Mouse (Mus musculus) lung, postnatal 14 days (tissue): Measurements from ENCODE around the gene Nploc4.
"Not testable (repeated sequence)": the region's sequence is repeated elsewhere in the genome, so short reads cannot be mapped to it uniquely, and the experiment has no call there.

Experiments
- DNase-seq: peaks from one replicate; pipeline ENCODE4 v3.0.0; 2021

Nploc4 gene

GRCm38 (mm10) chr11:120442344-120442743, 4.8 kb upstream of the Nploc4 start, which contains the start of gene Tspan10:
Gene Tspan10, plus strand, starts transcription at chr11:120442644.
- no peak for DNase-seq

- DNase-seq = no peak
Measured at GRCm38 (mm10) chr11:120437857-120438385, 413 bp upstream of the Nploc4 start.

DNA sequence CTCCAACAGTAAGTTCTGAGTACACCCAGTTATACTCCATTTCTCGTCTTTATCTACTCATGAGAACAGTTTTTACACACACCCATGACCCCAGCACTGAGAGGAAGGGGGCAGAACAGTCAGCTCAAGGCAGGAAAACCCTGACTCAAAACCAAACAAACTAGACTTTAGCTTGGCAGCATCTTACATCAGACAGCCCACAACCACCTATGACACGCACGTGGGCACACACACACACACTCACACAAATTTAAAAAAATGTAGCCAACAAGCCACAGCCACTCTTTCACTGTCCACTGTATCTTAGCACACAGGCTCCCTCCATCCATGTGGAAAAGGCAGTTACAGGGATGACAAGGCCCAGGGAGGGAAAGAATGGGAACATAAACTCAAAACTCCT, 10.8 kb downstream of the Nploc4 start:
- DNase-seq = no peak

DNA sequence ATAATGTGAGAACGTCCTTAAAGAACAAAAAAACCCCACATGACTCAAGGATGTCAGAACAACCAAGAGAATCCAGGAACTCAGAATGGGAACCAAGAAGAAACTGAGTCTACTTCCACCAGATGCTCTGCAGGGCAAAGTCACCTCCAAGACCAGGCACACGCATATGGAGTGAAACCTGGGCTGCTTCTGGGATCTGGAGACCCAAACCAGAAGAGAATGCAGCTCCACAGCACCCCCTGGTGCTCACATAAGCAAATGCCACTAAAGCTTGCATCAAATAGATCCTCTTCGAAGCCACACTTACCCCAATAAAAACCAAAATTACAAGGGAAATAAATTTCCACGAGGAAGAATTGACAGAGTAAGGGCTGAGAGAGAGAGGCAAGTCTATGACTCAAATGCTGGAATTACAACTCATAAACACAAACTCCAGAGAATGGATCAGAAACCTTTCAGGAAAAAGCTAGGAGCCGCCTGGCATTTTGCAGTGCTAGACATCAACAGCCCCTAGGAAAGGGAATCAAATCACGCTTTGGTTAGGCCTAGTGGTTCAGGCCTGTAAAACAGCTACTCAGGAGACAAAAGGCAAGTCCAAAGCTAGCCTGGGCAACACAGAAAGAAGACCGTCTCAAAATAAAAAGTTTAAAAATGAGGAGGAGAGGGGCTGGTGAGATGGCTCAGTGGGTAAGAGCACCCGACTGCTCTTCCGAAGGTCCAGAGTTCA, 13.8 kb downstream of the Nploc4 start:
- DNase-seq = peak; percentile 64

GRCm38 (mm10) chr11:120422651-120423568, 14.6 kb downstream of the Nploc4 start:
- no peak for DNase-seq

GRCm38 (mm10) chr11:120418592-120418991, 18.9 kb downstream of the Nploc4 start:
- DNase-seq = no peak

GRCm38 (mm10) chr11:120417852-120418251, 19.7 kb downstream of the Nploc4 start:
- DNase-seq = no peak

- not testable (repeated sequence) for DNase-seq
Measured at GRCm38 (mm10) chr11:120413621-120414020, 23.9 kb downstream of the Nploc4 start.

GRCm38 (mm10) chr11:120406445-120406844, 31.1 kb downstream of the Nploc4 start:
- DNase-seq = no peak

GRCm38 (mm10) chr11:120405867-120406266, 31.6 kb downstream of the Nploc4 start:
- DNase-seq = no peak

DNA sequence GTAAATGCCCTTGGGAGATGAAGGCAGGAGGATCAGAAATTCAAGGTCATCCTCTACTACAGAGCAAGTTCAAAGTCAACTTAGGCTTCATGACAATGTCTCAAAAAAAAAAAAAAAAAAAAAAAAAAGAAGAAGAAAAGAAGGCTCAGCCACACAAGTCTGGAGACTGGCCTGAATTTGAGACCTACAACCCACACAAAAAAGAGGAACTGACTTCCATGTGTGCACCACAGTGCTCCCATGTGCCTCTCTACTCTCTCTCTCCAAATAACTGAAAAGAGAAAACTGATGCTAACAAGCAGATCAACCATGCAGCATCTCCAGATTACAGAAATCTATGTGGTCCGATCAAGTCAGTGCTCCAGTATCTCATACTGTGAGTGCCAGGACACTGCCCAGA, 32.7 kb downstream of the Nploc4 start:
- no peak for DNase-seq

- DNase-seq = no peak
Measured at GRCm38 (mm10) chr11:120399319-120399718, 38.2 kb downstream of the Nploc4 start.

GRCm38 (mm10) chr11:120397602-120398001, 39.9 kb downstream of the Nploc4 start:
- no peak for DNase-seq

- no peak for DNase-seq
Measured at GRCm38 (mm10) chr11:120395661-120396060, 41.8 kb downstream of the Nploc4 start.

GRCm38 (mm10) chr11:120388580-120388979, 48.9 kb downstream of the Nploc4 start:
- no peak for DNase-seq

DNA sequence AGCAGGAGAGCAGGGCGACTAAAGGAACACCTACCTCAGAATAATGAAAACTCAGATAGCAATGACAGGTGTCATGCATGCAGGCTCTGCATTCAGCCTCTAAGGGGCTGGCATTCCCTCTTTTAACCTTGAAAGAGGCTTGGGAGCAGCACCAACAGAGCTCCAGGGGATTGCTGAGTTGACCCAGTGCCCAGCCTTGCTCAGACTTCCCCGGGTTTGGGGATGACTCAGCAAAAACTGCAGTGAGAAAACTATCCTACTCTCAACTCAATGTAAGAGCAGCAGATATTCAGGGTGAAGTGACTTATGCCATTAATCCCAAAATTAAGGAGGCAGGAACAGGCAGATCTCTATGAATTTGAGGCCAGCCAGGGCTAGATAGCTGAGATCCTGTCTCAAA, 50.4 kb downstream of the Nploc4 start:
- no peak for DNase-seq

GRCm38 (mm10) chr11:120386632-120387031, 50.9 kb downstream of the Nploc4 start:
- no peak for DNase-seq

- DNase-seq = no peak
Measured at GRCm38 (mm10) chr11:120382509-120382908, 55.0 kb downstream of the Nploc4 start.

GRCm38 (mm10) chr11:120381157-120381556, 56.4 kb downstream of the Nploc4 start:
- DNase-seq = no peak

- DNase-seq = no peak
Measured at GRCm38 (mm10) chr11:120380271-120380670, 57.2 kb downstream of the Nploc4 start.

DNA sequence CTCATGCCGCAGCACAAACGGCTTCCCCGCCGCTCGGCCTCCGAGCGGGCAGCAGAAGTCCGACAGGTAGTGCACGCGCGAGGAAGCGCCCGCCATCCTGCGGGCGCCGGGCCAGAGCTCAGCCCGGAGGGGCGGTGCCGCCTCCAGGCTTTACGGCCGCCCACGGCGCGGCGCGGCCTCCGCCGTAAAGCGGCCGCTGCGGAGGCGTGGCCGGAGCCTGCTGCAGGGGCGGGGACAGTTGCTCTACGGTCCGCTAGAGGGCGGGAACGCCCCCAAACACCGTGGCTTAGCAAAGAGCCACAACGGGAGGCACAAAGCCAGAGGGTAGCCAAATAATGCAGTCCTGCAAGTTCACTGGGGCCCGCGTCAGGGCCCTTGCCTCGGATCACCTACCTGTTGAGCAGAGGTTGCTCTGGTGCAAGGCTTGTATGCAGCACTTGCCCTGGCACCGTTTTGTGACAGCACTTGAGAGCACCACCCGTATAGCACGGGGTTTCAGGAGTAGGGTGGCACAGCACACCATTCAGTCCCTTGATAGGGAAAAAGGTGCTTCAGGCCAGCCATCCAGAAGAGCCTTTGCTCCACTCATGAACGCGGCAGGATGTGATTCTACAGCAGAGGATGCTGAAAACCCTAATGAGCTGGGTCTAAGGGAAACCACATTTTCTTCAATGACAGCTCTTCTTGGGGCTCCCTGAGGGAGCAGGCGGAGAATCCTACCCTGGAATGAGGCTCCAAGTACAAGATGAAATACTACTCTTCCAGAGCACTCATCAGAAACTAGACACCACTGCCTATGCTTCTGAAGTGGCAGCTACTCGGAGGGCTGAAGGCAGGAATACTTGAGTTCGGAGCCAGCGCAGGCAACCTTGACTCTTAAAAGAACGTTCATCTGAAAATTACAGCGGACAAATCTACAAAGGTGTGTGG, 58.6 kb downstream of the Nploc4 start, which contains the start of gene Faap100:
TSS of gene Faap100 (minus strand) at position 154 of the 930 bp plus-strand sequence.
- peak; percentile 91 for DNase-seq

GRCm38 (mm10) chr11:120378031-120378610, 59.4 kb downstream of the Nploc4 start:
- DNase-seq = peak; percentile 41
